Mouse (Mus musculus) gastrocnemius, postnatal 14 days (tissue): ENCODE results near the gene Shprh. TPM values are rescaled to one million over a fixed set of nuclear protein-coding genes. Genes with fewer than 3 reads are reported as not detected.
"Not testable (repeated sequence)": the region's sequence is repeated elsewhere in the genome, so short reads cannot be mapped to it uniquely, and the experiment has no call there.

Source experiments
- DNase-seq: peaks from one replicate; pipeline ENCODE4 v3.0.0; 2021; ENCODE audit warnings: mixed read lengths
- intact Hi-C: fragments of 180-260 bp; cut with DNase I; formaldehyde crosslinking; loops from one replicate; pipeline ENCODE4 v1.15.1; 2025; ENCODE audit warnings: low total_unique reads
- total RNA-seq, 2 experiments: library from RNA; stranded (reverse); gene quantifications; 2 replicates each; pipeline ENCODE4 v1.2.3; 2021

Shprh gene
- total RNA-seq, 2 experiments from 2014 or later = 7.5 to 7.6 TPM

- intact Hi-C loops = no loop called here
- no peak for DNase-seq
Measured at GRCm38 (mm10) chr10:11229545-11230178, 80.4 kb downstream of the Shprh start.

- DNase-seq = no peak
- intact Hi-C loops = no loop called here
Measured at GRCm38 (mm10) chr10:11233208-11233607, 84.0 kb downstream of the Shprh start.

- DNase-seq, intact Hi-C loops: not testable (repeated sequence)
Measured at GRCm38 (mm10) chr10:11242988-11243387, 93.8 kb downstream of the Shprh start.

GRCm38 (mm10) chr10:11248210-11248609 lies 99.0 kb downstream of the Shprh start:
- intact Hi-C loops = no loop called here

GRCm38 (mm10) chr10:11250247-11250997 lies 101.2 kb downstream of the Shprh start:
- intact Hi-C loops = no loop called here
- DNase-seq = no peak

More at GRCm38 (mm10) chr10:11248210-11248609, 99.0 kb downstream of the Shprh start:
- no peak for DNase-seq

- DNase-seq, intact Hi-C loops: not testable (repeated sequence)
Measured at GRCm38 (mm10) chr10:11253581-11253980, 104.4 kb downstream of the Shprh start.

- intact Hi-C loops = no loop called here
- DNase-seq = no peak
Measured at GRCm38 (mm10) chr10:11260119-11260518, 110.9 kb downstream of the Shprh start.

GRCm38 (mm10) chr10:11262292-11262691 lies 113.1 kb downstream of the Shprh start:
- not testable (repeated sequence) for DNase-seq

GRCm38 (mm10) chr10:11263795-11264194 lies 114.6 kb downstream of the Shprh start:
- intact Hi-C loops, DNase-seq: not testable (repeated sequence)

More at GRCm38 (mm10) chr10:11262292-11262691, 113.1 kb downstream of the Shprh start:
- intact Hi-C loops = not testable (repeated sequence)

Other genes starting within 250 kb of the Shprh start
- gene Grm1, start 67.1 kb upstream of the Shprh start, total RNA-seq = under 1 TPM in 1 of 2 experiments, not detected in 1; 0.04 TPM
- 10 to 100 TPM; 10.8 to 12.7 TPM for gene Fbxo30, start 131.9 kb downstream of the Shprh start, total RNA-seq
- gene Epm2a, start 194.0 kb downstream of the Shprh start, total RNA-seq = 10 to 100 TPM; 37.8 to 41.0 TPM